Mouse (Mus musculus) spleen, postnatal 10 days (tissue): ENCODE measurements at regions not wholly inside any gene's neighbourhood (a gene's known extent, or its start where the extent isn't known, plus 50 kb on each side); places are given as distances from the start of the nearest gene placed in this dataset.

Source experiments
- DNase-seq, 2 experiments: peaks; one replicate each; pipeline ENCODE4 v3.0.0; 2021 to 2022; ENCODE audit warnings: low spot score in 2 of 2

DNA sequence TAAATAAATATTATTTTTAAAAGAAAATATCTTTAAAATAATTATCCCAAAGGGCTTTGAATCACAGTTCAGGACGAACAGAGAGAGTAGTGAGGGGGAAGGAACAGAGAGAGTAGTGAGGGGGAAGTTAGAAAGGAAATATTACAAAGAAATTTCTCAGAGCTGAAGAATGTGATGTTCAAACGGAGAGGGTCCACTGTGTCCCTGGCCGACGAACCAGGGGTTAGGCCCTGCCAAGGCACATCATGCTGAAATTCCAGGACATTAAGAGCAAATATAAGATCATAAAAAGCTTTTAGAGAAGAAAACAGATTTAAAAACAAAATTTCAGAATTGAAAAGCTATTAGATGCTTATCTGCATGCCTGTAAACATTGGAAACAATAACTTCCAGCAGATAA lies 61.6 kb downstream of the Skor1 start:
- DNase-seq = no peak

DNA sequence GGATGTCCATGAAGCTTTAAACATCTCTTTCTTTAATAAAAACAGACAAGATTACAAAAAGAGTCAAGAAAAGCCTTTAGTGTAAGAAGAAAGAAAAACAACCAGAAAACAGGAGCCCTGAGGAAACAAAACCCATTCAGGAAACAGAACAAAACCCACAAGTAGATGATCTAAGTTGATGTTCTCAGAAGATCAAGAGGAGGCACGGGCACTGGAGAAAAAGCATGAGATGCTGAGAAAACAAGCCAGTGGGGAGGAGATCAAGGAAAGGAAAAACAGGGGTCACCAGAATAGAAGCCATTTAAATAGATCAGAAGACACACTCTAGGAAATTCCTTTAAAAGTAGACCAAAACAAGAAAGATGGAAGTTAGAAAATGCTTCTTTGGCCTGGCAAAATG lies 62.1 kb downstream of the Skor1 start:
- no peak for DNase-seq

DNA sequence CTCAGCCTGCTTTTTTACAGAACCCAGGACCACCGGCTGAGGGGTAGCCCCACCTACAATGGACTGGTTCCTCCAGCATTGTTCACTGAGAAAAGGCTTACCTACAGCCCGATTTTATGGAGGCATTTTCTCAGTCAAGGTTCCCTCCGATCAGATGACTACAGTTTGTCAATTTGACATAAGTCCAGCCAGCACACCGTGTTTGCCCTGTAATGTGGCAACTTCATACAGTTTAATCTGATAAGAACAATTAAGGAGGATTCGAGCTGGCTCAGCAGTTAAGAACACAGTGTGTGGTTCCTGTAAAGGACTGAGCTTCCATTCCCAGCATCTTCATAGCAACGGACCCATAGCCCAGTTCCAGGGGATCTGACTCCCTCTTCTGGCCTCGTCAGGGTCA lies 65.9 kb downstream of the Skor1 start:
- no peak for DNase-seq

- no peak for DNase-seq
Observed at GRCm38 (mm10) chr9:63082311-63082710, 66.5 kb downstream of the Skor1 start.

DNA sequence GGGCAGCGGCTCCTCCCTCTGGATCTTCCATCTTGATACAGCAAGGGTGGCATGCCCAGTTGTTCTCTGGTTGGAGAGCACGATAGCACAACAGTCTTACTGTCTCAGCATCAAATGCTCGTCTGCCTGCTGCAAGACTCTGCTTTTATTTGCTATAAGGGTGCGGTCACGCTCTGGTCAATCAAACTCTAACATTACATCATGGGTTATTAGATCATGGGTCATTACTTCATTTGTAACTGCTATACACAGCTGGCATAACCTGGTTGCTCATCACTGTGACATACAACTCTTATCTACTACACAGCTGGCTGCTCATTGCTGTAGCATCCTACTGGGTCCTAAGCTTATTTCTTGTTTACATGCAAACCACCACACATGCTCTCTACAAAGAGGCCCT lies 68.4 kb downstream of the Skor1 start:
- no peak for DNase-seq

DNA sequence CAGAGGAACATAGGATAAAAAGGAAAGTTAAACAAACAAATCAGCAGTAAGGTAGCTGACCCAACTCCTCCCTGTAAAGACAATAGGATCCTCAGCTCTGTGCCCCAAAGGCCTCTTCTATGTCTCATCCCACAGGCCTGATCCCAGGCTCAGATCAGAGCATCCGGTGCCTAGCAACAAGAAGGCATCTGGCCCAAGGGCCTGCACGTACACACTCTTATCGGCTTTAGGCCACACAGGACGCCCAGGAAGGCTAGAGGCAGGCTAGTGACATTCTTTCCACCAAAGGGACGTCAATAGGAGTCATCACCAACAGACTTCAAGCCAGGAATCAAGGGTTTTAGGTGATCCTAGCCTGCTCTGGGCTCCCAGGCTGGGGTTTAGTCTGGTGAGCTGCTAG lies 73.5 kb downstream of the Skor1 start:
- DNase-seq = no peak

DNA sequence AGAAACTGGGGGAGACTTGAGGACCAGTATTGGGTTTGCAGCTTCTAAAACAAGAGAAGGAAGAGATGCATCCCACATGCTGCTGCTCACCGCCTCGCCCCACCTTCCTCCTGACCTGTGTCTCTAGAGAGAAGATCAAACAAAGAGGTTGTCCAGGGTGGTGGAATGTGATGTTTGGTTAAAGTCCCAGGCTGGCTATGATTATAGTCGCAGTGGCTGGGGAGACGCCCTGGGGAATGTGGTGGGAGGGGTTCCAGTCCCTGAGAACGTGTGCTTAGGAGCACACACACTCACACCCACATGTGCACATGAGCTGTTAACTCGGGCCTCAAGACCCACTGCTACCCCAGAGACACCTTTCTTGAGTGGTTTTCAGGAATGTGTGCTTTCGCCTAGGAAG lies 74.0 kb downstream of the Skor1 start:
- no peak for DNase-seq

- no peak for DNase-seq
Observed at GRCm38 (mm10) chr9:63074023-63074750, 74.6 kb downstream of the Skor1 start.

DNA sequence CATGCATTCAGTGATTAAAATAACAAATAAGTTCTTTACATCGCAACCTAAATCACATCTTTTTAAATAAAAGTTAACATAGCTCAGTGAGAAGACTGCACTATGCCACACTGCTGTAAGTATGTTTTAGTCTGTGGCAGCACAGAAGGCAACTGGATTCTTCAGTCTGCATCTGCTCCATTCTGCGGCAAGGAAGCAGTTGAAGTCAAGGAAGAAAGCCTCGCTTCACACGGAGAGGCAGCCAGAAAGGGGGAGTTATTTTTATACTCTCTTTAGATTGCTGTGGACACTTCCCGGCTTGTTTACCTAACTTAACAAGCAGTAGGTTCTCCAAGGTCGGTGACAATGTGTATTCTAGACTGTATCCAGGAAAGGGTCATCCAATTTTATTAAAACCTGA lies 77.7 kb downstream of the Skor1 start:
- no peak for DNase-seq

- no peak for DNase-seq
Observed at GRCm38 (mm10) chr9:63069919-63070318, 78.8 kb downstream of the Skor1 start.

DNA sequence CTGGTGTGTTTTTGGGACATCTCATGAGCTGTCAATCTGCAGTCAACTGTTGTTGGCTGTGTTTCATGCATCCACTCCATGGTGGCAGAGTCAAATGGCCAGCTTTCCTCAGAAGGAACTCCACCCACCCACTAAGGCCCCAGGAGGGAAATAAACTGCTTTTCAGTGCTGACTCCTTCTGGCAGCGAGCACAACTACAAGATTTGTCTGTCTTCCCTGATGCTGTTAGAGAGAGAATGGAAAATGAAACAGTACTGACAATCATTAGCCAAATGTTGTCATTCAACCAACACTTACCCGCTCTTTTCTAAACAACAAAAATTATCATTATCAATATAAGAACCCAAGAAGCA lies 79.3 kb upstream of the Pias1 start:
- DNase-seq = no peak

DNA sequence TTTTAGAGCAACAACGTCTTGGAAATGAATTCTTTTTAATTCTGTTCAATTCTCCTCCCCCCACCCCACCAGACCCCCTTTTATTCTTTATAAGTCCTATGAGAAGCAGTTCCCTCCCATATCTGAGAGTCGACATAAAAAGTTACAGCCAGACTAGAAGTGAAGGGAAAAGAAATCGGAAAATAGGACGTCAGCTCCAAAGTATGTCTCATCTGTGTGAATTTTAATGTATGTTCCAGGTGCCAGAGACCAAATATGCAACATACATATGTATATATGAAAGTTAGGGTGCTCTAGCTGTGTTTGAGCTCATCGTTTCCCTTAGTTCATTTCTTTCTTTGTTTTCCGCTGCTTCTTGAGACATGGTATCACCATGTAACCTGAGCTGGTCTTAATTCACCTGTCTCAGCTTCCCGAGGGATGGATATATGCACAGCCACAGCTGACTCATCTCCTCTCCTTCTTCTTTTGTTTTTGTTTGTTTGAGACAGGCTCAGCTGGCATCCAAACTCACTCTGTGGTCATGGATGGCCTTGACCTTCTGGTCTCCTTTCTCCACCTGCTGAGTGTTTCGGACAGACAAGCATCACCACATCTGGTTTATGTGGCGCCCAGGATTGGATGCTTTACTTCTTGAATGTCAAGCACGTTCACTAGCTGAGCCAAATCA lies 78.8 kb upstream of the Pias1 start:
- DNase-seq = no peak

DNA sequence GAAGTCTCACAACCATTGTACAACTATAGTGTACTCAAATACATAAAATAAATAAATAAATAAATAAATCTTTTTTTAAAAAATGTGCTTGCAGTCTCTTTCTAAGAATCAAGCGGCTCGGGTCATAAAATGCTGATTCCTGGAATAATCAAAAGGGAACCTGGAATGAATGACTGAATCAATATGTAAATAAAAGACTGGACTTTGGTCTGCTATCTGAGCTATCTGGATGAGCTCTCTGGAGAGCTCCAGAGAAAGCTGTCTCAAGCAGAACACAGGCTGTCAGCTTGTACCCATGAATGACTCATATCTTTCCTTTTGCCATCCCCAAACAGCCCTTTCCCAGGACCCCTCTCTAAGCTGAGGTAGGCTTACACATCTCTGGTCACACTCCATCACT lies 75.8 kb upstream of the Pias1 start:
- no peak for DNase-seq

DNA sequence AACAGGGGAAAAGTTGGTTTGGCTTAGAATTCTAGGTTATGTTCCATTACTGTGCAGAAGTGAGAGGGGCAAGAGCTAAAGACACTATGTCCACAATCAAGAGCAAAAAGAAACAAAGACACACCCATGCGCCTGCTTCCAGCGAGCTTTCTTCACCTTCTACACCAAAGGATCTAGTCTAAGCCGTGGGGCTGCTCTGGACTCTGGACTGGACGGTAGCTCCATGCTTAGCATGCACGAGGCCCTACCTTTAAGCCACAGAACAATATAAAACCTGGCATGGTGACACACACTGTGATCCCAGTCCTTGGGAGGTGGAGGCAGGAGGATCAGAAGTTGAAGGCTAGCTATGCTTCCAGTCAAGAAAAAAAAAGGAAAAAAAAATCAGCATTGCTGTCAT lies 73.0 kb upstream of the Pias1 start:
- DNase-seq = no peak

DNA sequence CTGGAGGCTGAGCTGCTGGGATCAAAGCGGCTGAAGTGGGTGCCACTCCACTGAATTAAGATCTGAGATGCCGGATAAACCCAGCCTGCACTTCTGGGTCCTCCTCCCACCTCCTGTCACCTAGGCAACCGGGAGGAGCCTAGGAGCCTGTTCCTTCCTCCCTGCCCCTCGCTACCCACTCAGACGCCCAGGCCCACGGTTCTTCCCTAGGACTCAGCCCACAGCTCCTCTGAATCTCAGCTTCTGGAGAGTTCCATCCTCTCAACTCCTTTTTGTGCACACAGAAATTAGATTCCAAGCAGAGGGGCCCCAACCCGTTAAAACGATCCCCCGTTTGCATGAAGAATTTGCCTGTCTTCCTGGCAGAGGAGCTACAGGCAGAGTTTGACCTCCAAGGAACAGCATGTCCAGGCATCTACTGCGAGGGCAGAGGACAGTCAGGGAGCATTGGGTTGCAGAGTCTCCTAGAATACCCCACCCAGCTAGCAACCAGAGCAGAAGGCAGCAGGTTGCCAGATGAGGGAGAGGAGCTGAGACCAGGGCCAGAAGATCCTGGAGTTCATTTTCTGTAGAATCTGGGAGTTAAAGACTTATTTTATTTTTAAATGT lies 71.6 kb upstream of the Pias1 start:
- peak in 1 of 2 experiments; percentile 19 for DNase-seq

DNA sequence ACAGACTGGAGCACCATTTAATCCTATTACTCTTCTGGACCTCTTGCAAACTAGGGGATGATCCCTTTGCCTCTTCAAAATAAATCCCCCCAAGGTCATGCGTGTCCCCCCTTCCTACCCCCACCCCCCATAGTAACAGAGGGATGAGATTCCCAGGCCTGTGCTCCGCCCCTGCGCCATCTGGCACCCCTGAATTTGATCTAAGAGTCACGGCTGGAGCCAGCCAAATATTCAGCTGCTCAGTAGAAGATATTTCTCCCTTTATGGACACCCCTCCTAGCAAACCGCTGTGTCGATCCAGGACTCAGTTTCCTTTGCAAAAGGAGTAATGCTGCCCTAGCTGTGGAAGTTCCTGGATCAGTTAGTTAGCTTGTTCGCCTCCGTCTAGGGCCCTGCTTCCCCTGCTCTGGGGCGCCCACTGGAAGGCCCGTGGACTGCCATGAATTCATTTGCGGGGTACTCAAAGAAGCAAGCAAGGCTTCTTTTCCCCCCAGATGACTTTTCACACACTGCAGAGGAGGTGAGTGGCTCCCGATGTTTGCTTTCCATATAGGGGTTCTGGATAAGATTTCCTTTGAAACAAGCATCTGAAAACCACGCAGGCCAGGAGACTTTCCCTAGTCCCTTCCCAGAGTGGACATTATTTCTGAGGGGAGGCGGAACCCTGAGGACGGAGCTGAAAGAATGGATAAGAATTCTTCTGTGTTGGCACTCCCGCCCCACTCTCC lies 70.9 kb upstream of the Pias1 start:
- no peak for DNase-seq

GRCm38 (mm10) chr9:63056695-63057349 lies 69.1 kb upstream of the Pias1 start:
- DNase-seq = no peak

GRCm38 (mm10) chr9:63052181-63052580 lies 64.5 kb upstream of the Pias1 start:
- DNase-seq = no peak

- no peak for DNase-seq
Observed at GRCm38 (mm10) chr9:63051631-63052030, 63.9 kb upstream of the Pias1 start.

- DNase-seq = no peak
Observed at GRCm38 (mm10) chr9:63049290-63049689, 61.6 kb upstream of the Pias1 start.

- no peak for DNase-seq
Observed at GRCm38 (mm10) chr9:63046981-63047380, 59.3 kb upstream of the Pias1 start.

DNA sequence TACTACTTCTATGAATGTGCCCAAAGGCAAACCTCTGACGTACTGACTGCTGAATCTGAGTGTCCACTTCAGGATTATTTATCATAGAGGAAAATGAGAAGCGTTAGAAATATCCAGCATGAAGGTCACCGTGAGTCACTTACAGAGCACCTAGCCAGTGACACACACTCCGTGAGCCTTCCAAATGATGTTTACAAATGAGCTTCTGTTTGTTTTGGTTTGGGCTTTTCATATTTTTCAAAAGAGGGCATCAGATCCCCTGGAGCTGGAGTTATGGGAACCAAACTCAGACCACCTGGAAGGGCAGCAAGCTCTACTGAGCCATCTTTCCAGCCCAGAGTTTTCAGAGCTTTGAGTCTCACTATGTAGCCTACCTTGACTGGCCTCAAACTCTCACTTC lies 57.8 kb upstream of the Pias1 start:
- DNase-seq = no peak
